Mouse (Mus musculus) neutrophil, adult 83 days (primary cell): ENCODE measurements around the gene Nr1h2. TPM values are rescaled to one million over a fixed set of nuclear protein-coding genes. Genes with fewer than 3 reads are reported as not detected.

ENCODE experiments used
- total RNA-seq, 2 experiments: library from RNA; stranded (reverse); gene quantifications; one replicate each; pipeline ENCODE4 v1.2.4; 2023

The Nr1h2 gene
- 100 to 1,000 TPM; 255 to 301 TPM for total RNA-seq

GRCm38 (mm10) chr7:44553826-44554225, at the start of gene Nr1h2:
Gene Nr1h2, minus strand, starts transcription at chr7:44553951.

GRCm38 (mm10) chr7:44590402-44591347, 36.9 kb upstream of the Nr1h2 start, which contains the start of gene Kcnc3:
Gene Kcnc3, plus strand, starts transcription at chr7:44590664.

GRCm38 (mm10) chr7:44572213-44572701, 18.5 kb upstream of the Nr1h2 start, which contains the start of gene Napsa:
Gene Napsa, plus strand, starts transcription at chr7:44572380.

GRCm38 (mm10) chr7:44548497-44549087, 5.2 kb downstream of the Nr1h2 start, which contains the start of gene Pold1:
Gene Pold1, minus strand, starts transcription at chr7:44548849.

GRCm38 (mm10) chr7:44531946-44532732, 21.6 kb downstream of the Nr1h2 start, which contains the start of gene Spib:
Gene Spib, minus strand, starts transcription at chr7:44532071.

GRCm38 (mm10) chr7:44524502-44524901, 29.2 kb downstream of the Nr1h2 start, which contains the start of gene Mybpc2:
Gene Mybpc2, minus strand, starts transcription at chr7:44524656.

Other genes with a start within 250 kb of the Nr1h2 start
- gene Clec11a, start 247.0 kb downstream of the Nr1h2 start, total RNA-seq = under 1 TPM; 0.61 to 0.93 TPM
- gene Shank1, start 243.7 kb downstream of the Nr1h2 start, total RNA-seq = under 1 TPM; 0.26 to 0.46 TPM
- gene Syt3, start 169.8 kb downstream of the Nr1h2 start, total RNA-seq = under 1 TPM in 1 of 2 experiments, not detected in 1; 0.24 TPM
- not detected for gene 1700008O03Rik, start 168.1 kb downstream of the Nr1h2 start, total RNA-seq
- gene Lrrc4b, start 124.9 kb downstream of the Nr1h2 start, total RNA-seq = not detected
- gene Aspdh, start 88.6 kb downstream of the Nr1h2 start, total RNA-seq = not detected
- 10 to 100 TPM; 37.7 to 41.6 TPM for gene Josd2, start 86.0 kb downstream of the Nr1h2 start, total RNA-seq
- gene Emc10, start 57.4 kb downstream of the Nr1h2 start, total RNA-seq = 10 to 100 TPM; 32.7 to 36.4 TPM
- gene Fam71e1, start 57.4 kb downstream of the Nr1h2 start, total RNA-seq = 1 to 10 TPM; 2.4 to 7.1 TPM
- gene Mybpc2, start 29.3 kb downstream of the Nr1h2 start, total RNA-seq = under 1 TPM in 1 of 2 experiments, not detected in 1; 0.13 TPM
- gene Spib, start 21.9 kb downstream of the Nr1h2 start, total RNA-seq = 1 to 10 TPM; 3.1 to 5.3 TPM
- 10 to 100 TPM; 57.0 to 70.9 TPM for gene Pold1, start 5.1 kb downstream of the Nr1h2 start, total RNA-seq
- gene Napsa, start 18.4 kb upstream of the Nr1h2 start, total RNA-seq = 100 to 1,000 TPM; 142 to 164 TPM
- under 1 TPM; 0.64 to 0.75 TPM for gene Kcnc3, start 36.7 kb upstream of the Nr1h2 start, total RNA-seq
- not detected for gene Myh14, start 116.9 kb upstream of the Nr1h2 start, total RNA-seq
- not detected for gene Izumo2, start 154.8 kb upstream of the Nr1h2 start, total RNA-seq
- 10 to 100 TPM; 49.7 to 52.8 TPM for gene Vrk3, start 194.5 kb upstream of the Nr1h2 start, total RNA-seq
- 1 to 10 TPM; 1.4 to 1.9 TPM for gene Zfp473, start 197.1 kb upstream of the Nr1h2 start, total RNA-seq